Mouse (Mus musculus) left cerebral cortex, postnatal 36 days (tissue): ENCODE data around the gene Pacsin2. TPM values are rescaled to one million over a fixed set of nuclear protein-coding genes. Genes with fewer than 3 reads are reported as not detected.

ENCODE experiments used
- DNase-seq, 2 experiments: peaks; one replicate each; pipeline ENCODE4 v3.0.0; 2021 to 2022; ENCODE audit warnings: low spot score in 2 of 2, mixed read lengths in 1 of 2
- intact Hi-C: fragments of 180-260 bp; cut with DNase I; formaldehyde crosslinking; loops from one replicate; pipeline ENCODE4 v1.15.1; 2025
- total RNA-seq, 2 experiments: library from RNA; stranded (reverse); gene quantifications; 2 replicates each; pipeline ENCODE4 v1.2.3; 2021

The Pacsin2 gene
- total RNA-seq, 2 experiments from 2014 or later: 88.9 to 102 TPM

DNA sequence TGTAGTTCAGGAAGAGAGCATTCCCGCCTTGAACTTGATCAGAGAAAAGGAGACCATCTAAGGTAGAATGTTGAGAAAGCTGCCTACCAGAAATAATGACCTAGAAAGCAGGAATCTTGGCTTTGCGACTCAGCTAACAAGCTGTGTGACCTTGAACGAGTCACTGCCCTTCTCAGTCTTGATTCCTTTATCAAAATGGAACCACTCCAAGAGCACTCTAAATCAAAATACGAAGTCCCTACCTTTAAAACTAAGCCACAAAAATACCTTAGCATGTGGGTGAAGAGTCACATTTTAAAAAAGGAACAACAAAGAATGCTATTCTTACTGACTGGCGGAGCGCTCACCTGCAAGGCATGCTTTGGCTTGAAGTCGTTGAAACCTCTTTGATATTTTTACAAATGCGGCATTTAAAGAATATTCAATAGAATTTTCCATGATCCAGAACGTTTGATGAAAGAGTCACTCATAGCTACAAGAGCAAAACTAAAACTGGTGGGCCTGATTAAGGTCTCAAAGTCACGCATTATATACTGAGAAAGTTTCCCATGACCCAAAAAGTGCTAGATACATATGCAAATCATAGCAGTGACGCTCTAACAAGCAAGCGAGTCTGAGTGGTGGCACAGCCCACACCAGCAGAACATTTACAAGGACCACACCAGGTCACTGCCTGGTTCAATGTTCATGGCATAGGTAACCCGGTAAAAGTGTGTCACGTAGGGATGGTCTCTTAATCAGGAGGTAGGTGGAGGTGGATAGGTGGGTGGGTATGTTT lies 33.2 kb downstream of the Pacsin2 start:
- no peak for DNase-seq
- intact Hi-C loops: no loop called here

DNA sequence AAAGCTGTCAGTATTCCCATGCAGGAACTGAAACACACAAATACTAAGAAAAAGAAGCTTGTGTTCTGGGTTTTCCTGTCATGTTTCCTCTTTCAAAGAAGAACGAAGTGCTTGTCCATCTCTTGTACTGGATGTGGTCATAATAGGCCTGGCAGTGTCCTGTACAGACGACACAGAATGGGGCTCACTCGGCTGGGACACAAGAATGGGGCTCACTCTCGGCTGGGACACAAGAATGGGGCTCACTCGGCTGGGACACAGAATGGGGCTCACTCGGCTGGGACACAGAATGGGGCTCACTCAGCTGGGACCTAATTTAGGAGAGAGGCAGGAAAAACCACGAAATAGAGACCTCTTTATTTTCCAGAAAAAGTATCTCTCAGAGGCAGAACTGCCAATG lies 34.0 kb downstream of the Pacsin2 start:
- no peak for DNase-seq
- intact Hi-C loops: no loop called here

DNA sequence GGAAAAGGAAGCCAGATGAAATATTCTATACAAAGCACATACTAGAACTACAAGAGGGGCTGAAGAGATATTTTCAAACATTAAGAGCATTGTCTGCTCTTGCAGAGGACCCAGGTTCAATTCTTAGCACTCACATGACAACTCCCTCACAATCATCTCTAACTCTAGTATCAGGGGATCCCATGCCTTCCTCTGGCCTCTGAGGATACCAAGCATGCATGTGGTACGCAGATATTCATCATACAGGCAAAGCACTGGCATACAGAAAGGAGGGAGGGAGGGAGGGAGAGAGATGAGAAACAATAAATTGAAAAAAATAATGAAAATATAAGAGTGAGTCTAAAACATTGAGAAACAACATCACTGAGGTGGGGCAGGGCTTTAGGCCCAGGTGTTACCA lies 35.8 kb downstream of the Pacsin2 start:
- no peak for DNase-seq
- intact Hi-C loops: no loop called here

DNA sequence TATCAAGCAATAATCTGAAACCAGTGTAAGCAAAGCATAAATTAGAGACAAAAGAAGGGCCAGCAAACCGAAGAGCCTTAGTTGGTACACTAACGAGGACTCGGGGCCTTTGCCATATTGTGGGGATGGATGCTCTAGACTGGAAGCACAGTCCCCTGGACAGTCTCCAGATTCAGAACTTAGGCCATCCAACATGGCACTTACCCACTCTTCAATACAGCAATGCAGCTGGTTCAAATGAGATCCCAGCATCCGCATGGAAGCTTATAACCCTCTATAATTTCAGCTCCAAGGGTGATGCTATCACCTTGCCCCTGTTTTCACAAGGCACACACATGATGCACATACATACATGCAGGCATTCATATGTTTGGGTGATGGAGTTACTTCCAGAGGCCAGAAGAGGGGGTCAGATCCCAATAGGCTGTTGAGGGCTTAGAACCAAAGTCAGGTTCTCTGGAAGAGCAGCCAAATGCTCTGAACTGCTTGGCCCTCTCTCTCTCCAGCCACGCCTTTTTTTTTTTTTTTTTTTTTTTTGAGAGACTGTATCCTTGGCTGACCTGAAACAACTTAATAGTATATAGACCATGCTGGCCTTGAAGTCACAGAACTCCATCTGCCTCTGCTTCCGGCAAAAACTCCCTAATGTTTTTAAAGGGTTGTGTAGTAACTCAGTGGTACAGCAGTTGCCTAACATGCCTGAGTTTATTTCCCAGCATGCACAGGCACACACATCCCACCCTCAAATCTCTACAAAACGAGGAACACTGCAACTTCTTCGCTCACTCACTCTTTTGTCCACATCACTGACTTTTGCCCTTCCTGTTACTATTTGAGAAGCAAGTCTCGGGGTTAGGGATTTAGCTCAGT lies 36.9 kb downstream of the Pacsin2 start:
- intact Hi-C loops: no loop called here
- DNase-seq: no peak

- DNase-seq: no peak
- intact Hi-C loops: no loop called here
These were observed 38.6 kb downstream of the Pacsin2 start for GRCm38 (mm10) chr15:83425794-83426193.

GRCm38 (mm10) chr15:83425277-83425676 lies 39.1 kb downstream of the Pacsin2 start:
- DNase-seq: no peak
- intact Hi-C loops: no loop called here

GRCm38 (mm10) chr15:83423589-83424384 lies 40.6 kb downstream of the Pacsin2 start:
- intact Hi-C loops: no loop called here
- no peak for DNase-seq

DNA sequence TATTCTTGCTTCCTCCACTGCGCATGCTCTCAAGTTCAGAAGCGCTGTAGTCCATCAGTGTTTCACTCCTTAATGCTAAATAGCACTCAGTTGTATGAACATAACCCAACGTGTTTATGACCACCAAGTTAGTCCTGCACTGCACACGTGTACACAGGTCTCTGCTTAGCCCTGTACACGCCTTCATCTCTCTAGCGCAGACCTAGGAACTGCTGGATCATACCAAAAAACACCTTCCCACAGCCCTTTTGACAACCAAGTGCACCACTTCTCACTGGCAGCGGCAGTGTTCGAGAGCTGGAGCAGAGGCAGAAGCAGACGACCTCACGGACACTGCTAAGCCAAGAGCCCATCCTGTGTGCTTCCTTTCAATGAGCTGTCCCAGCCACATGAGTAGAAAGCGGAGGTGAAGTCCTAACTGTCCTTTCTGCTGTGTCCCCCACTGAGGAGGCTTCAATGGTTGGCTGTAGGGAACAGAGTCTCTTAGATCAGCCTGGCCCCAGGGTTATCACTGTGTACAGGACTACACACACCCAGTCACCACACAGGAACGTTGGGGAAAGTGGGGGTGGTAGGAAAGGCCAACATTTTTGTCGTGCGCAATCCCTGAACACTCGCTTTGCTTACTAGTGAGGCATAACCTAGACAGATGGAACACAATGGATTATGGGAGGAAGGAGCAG lies 42.0 kb downstream of the Pacsin2 start:
- DNase-seq: no peak
- intact Hi-C loops: no loop called here

DNA sequence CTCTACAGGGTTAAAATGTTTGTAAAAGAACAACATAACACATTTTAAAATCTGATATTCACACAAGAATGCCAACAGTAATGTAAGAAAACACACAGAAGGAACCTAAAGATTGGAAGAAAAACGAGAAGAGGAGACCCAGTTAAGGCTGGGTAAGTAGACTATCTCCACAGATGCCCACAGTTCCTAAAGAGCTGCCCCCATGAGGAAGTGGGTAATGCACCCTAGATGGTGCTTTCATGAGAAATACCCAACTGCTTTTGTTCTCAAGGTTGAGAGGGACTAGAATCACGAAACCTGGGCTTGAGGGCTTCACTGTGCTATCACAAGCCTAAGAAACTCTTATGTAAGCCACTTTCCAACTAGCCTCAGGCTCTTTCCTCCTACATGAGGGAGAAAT lies 44.8 kb downstream of the Pacsin2 start:
- intact Hi-C loops: loop anchor here (5.0 kb wide), 1 partner anchor 33 kb away; no protein-coding TSS in a partner anchor
- DNase-seq: no peak

DNA sequence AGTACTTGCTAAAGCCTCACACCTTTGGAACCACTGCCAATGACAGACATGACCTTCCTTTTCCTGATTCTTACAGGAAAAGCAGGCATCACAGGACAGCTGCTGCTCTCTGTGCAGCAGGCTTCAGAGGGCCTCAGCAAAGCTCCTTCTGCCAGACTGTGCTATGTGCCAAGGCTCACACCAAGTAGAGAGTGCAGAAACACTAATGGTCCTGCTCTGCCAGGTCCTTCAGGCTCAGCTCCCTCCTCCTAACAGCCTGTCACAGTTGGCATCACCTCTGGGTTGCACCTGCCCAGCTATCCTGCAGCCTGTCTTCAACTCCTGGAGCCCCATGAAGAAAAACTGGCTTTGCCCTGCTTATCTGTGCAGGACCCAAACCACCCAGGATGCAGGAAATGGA lies 45.7 kb downstream of the Pacsin2 start:
- peak; percentile 16 to 25 for DNase-seq
- intact Hi-C loops: loop anchor here (5.0 kb wide), 1 partner anchor 34 kb away; no protein-coding TSS in a partner anchor

DNA sequence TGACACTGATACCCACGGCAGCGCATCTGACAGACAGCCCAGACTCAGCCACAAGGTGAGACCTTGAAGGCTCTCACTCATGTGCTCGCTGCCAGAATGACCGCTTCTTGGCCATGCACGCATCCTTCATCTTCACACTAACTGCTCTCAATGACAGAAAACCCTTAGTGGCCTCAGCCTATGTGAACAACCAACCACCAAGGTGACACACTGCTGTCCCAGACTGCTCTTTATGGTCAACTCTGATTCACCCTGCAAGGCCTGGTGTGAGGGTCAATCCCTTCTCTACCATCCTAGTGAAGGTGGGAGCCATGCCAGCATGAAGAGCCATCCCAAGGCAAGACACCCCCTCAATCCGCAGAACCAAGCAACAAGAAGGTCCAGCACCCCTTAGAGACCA lies 46.5 kb downstream of the Pacsin2 start:
- intact Hi-C loops: loop anchor here (5.0 kb wide), 1 partner anchor 34 kb away; no protein-coding TSS in a partner anchor
- peak in 1 of 2 experiments; percentile 25 for DNase-seq

DNA sequence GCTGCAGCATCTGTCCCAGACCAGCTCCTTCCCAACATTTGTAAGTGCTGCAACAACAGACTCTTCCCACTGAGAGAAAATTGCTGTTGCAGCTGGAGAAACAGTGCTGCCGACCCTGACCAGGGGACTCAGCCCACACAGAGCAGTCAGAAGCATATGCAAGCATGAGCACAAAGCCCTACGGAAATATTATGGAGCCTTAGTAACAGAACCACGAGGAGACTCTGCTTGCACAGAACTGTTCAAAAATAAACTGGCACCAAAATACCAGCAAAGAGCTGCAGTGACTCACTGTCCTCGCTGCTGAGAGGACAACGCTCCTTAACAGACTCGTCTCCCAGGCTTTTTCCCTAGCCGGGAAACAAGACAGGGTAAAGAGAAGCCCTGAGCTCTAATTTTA lies 47.0 kb downstream of the Pacsin2 start:
- intact Hi-C loops: loop anchor here (5.0 kb wide), 1 partner anchor 35 kb away; no protein-coding TSS in a partner anchor

GRCm38 (mm10) chr15:83415391-83415790 lies 49.0 kb downstream of the Pacsin2 start:
- DNase-seq: no peak
- intact Hi-C loops: loop anchor here (5.0 kb wide), 1 partner anchor 37 kb away; no protein-coding TSS in a partner anchor

More for the DNA sequence above, 47.0 kb downstream of the Pacsin2 start:
- DNase-seq: peak; percentile 57 to 71

- intact Hi-C loops: no loop called here
- no peak for DNase-seq
These were observed 52.8 kb downstream of the Pacsin2 start for GRCm38 (mm10) chr15:83411616-83412015.

- intact Hi-C loops: no loop called here
These were observed 53.7 kb downstream of the Pacsin2 start for GRCm38 (mm10) chr15:83410735-83411134.

GRCm38 (mm10) chr15:83410270-83410669 lies 54.1 kb downstream of the Pacsin2 start:
- DNase-seq: no peak
- intact Hi-C loops: no loop called here

More at GRCm38 (mm10) chr15:83410735-83411134, 53.7 kb downstream of the Pacsin2 start:
- DNase-seq: no peak

DNA sequence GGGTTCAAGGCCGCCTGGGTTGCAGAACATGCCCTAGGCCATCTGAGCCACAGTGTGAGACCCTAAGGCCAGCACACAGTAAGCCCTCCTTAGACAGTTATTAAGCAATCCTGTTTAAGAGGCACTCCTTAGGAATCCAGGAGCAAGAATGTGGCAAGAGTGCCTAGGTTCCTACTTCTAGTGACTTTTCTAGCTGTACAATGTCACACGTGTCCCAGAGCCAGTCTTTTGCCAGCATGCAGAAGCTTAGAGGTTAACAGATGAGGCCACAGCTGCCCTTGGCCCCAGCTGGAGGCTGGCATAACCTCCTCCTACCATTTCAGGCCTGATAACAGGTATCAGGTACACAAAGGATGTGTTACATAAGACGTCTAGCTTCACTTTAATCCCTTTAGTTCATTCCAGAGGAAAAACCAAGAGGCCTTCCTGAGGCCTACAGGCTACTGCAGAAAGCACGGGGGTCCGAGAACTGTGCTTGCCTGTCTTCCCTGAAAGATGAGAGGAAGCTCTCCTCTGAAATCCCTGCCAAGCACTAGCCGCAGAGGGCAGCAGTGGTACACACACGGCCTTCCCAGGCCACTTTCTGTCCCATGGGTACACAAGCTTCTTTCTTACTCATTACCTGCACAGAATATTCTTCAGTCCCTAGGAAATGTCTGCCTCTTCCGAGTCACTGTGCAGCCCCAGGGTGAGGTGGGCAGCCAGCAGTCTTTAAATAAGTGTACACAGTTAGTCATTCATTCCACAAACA lies 55.5 kb downstream of the Pacsin2 start:
- DNase-seq: peak; percentile 23 to 30
- intact Hi-C loops: no loop called here

GRCm38 (mm10) chr15:83408216-83408615 lies 56.2 kb downstream of the Pacsin2 start:
- intact Hi-C loops: no loop called here
- DNase-seq: no peak
